Mouse (Mus musculus): ENCODE results near the gene Tssc4. TPM values are rescaled to one million over a fixed set of nuclear protein-coding genes. Genes with fewer than 3 reads are reported as not detected.

Tssc4 gene
- polyA plus RNA-seq, 1 experiment from 2014 or later: 100 TPM

DNA sequence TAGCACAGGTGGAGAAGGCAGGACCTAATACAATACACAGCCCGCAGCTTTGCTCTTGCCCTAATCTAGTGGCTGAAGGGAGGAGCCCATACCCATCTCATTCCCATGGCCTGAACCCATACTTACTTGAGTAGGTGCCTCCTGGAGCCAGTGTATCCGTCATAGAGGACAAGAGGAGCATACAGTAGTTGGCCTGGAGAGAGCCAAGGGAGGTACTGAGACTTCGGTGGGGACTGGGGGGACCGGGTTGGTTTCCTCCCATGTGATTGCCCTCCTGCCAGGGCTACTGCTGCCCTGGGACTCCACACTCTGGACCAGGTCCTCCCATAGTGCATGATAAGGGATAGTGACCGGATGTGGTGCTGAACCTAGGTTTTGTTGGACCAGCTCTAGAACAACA is 3.6 kb downstream of the Tssc4 start:
- Histone ChIP-seq H3K4me1 (replicated peaks; ENCODE audit: control insufficient read depth, insufficient read depth, low read length) (peaks cover 22% of the 10 kb centered on the region), H3K27ac (ENCODE audit: low read length) (no peak overlapping the region)
- no peak for ATAC-seq (ENCODE audit: low read depth)

GRCm38 (mm10) chr7:143073086-143073485 is 4.0 kb downstream of the Tssc4 start:
- Histone ChIP-seq H3K9me3 (ENCODE audit: control insufficient read depth, low read length) (no peaks in the 10 kb centered on the region), H3K4me2 (ENCODE audit: low read depth, low read length) (no peak overlapping the region), H3K36me3 (ENCODE audit: control insufficient read depth, insufficient read depth, low read length) (peaks cover 3% of the 10 kb centered on the region; the same call in 1 of the 2 replicates), H3K4me1 (replicated peaks; ENCODE audit: control insufficient read depth, insufficient read depth, low read length) (peaks cover 18% of the 10 kb centered on the region), H3K27me3 (ENCODE audit: control insufficient read depth, insufficient read depth, low read depth, low read length) (no peaks in the 10 kb centered on the region), H3K4me3 (ENCODE audit: low read length) (no peak overlapping the region), H3K9ac (ENCODE audit: low read length) (no peak overlapping the region), H3K27ac (ENCODE audit: low read length) (no peak overlapping the region)
- 47% methylated on average over 1 of the region's 1 CpGs for WGBS
- no peak for ATAC-seq (ENCODE audit: low read depth)

More for the DNA sequence above, 3.6 kb downstream of the Tssc4 start:
- Histone ChIP-seq H3K27me3 (ENCODE audit: control insufficient read depth, insufficient read depth, low read depth, low read length) (no peaks in the 10 kb centered on the region), H3K9ac (ENCODE audit: low read length) (no peak overlapping the region), H3K36me3 (ENCODE audit: control insufficient read depth, insufficient read depth, low read length) (peaks cover 8% of the 10 kb centered on the region; the same call in 1 of the 2 replicates), H3K9me3 (ENCODE audit: control insufficient read depth, low read length) (no peaks in the 10 kb centered on the region), H3K4me2 (ENCODE audit: low read depth, low read length) (no peak overlapping the region), H3K4me3 (ENCODE audit: low read length) (no peak overlapping the region)
- 91% methylated on average over 5 of the region's 5 CpGs for WGBS

DNA sequence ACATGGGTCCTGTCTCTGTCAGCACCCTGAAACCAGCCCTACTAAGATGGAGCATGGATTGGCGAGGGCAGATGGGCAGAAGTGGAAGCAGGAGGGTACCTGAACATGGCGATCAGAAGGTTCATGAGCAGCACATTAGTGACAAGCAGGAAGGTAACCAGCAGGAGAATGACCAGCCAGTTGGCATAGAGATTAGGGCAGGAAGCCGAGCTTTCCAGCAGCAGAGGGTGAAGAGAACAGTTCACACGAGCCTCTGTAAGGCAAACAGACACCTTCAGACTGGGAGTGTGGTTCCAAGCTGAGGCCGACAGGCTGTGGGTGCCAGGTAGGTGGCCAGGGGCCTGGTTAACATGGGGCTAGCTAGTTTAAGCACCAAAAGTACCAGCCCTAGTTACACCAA is 6.3 kb downstream of the Tssc4 start:
- no peak overlapping the region for H3K9ac ChIP-seq (ENCODE audit: low read length)
- no peak overlapping the region for H3K4me3 ChIP-seq (ENCODE audit: low read length)
- 62% methylated on average over 5 of the region's 5 CpGs for WGBS
- peaks cover 6% of the 10 kb centered on the region for H3K4me1 ChIP-seq (replicated peaks; ENCODE audit: control insufficient read depth, insufficient read depth, low read length)
- H3K4me2 ChIP-seq (ENCODE audit: low read depth, low read length): no peak overlapping the region
- H3K27ac ChIP-seq (ENCODE audit: low read length): no peak overlapping the region
- no peak for ATAC-seq (ENCODE audit: low read depth)
- no peaks in the 10 kb centered on the region for H3K9me3 ChIP-seq (ENCODE audit: control insufficient read depth, low read length)
- no peaks in the 10 kb centered on the region for H3K36me3 ChIP-seq (ENCODE audit: control insufficient read depth, insufficient read depth, low read length)
- no peaks in the 10 kb centered on the region for H3K27me3 ChIP-seq (ENCODE audit: control insufficient read depth, insufficient read depth, low read depth, low read length)

- Histone ChIP-seq H3K27ac (ENCODE audit: low read length) (no peak overlapping the region), H3K27me3 (ENCODE audit: control insufficient read depth, insufficient read depth, low read depth, low read length) (no peaks in the 10 kb centered on the region), H3K4me2 (ENCODE audit: low read depth, low read length) (no peak overlapping the region), H3K36me3 (ENCODE audit: control insufficient read depth, insufficient read depth, low read length) (no peaks in the 10 kb centered on the region), H3K9ac (ENCODE audit: low read length) (no peak overlapping the region), H3K9me3 (ENCODE audit: control insufficient read depth, low read length) (no peaks in the 10 kb centered on the region), H3K4me3 (ENCODE audit: low read length) (no peak overlapping the region), H3K4me1 (replicated peaks; ENCODE audit: control insufficient read depth, insufficient read depth, low read length) (no peaks in the 10 kb centered on the region)
- 83% methylated on average over 2 of the region's 2 CpGs for WGBS
- no peak for ATAC-seq (ENCODE audit: low read depth)
These were observed 8.3 kb downstream of the Tssc4 start for GRCm38 (mm10) chr7:143077351-143077750.

DNA sequence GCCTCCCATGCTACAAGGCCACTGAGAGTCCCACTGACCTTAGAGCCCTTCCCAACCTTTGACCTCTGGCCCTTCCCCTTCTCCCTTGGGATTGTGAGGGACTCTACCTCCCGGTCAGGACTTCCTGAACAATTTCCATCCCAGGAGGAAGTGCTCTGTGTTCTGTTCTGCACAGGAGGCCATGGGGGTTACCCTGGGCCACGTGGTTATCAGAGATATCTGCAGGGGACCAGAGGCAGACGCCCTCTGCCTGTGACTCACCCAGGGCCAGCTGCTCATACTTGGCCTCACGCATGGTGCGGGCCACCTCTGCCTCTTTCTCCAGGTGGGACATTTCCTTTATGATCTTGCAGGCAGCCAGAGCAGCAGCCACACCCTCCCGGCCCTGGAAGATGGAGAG is 13.0 kb downstream of the Tssc4 start:
- H3K27ac ChIP-seq (ENCODE audit: low read length): no peak overlapping the region
- no peak overlapping the region for H3K4me2 ChIP-seq (ENCODE audit: low read depth, low read length)
- 60% methylated on average over 6 of the region's 6 CpGs for WGBS
- H3K9ac ChIP-seq (ENCODE audit: low read length): no peak overlapping the region
- H3K4me3 ChIP-seq (ENCODE audit: low read length): no peak overlapping the region
- H3K9me3 ChIP-seq (ENCODE audit: control insufficient read depth, low read length): no peaks in the 10 kb centered on the region
- peaks cover 6% of the 10 kb centered on the region; the same call in 1 of the 2 replicates for H3K4me1 ChIP-seq (replicated peaks; ENCODE audit: control insufficient read depth, insufficient read depth, low read length)
- H3K36me3 ChIP-seq (ENCODE audit: control insufficient read depth, insufficient read depth, low read length): no peaks in the 10 kb centered on the region
- ATAC-seq (ENCODE audit: low read depth): no peak
- H3K27me3 ChIP-seq (ENCODE audit: control insufficient read depth, insufficient read depth, low read depth, low read length): no peaks in the 10 kb centered on the region

- Histone ChIP-seq H3K27ac (ENCODE audit: low read length) (no peak overlapping the region), H3K4me3 (ENCODE audit: low read length) (no peak overlapping the region), H3K27me3 (ENCODE audit: control insufficient read depth, insufficient read depth, low read depth, low read length) (no peaks in the 10 kb centered on the region), H3K4me2 (ENCODE audit: low read depth, low read length) (no peak overlapping the region), H3K4me1 (replicated peaks; ENCODE audit: control insufficient read depth, insufficient read depth, low read length) (peaks cover 6% of the 10 kb centered on the region; the same call in 1 of the 2 replicates), H3K9ac (ENCODE audit: low read length) (no peak overlapping the region), H3K36me3 (ENCODE audit: control insufficient read depth, insufficient read depth, low read length) (no peaks in the 10 kb centered on the region), H3K9me3 (ENCODE audit: control insufficient read depth, low read length) (no peaks in the 10 kb centered on the region)
- ATAC-seq (ENCODE audit: low read depth): no peak
- WGBS: 88% methylated on average over 2 of the region's 2 CpGs
These were observed 14.7 kb downstream of the Tssc4 start for GRCm38 (mm10) chr7:143083708-143084107.

DNA sequence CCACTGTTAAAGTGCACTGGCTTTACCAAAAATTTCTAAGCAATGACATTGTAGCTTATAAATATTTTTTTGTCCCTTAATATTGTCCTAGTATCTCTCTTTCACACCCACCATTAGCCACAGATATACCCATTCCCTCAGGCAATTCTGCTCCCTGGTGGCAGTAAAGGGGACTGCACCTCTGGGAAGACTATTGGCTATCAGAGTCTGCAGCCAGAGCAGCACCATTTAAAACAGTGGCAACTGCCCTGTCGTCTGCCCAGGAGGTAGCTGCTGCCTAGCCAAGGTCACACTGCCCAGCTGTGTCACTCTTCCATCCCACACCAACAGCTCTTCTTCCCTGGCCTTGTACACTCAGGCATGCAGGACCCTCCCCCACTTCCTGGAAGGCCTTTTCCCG is 17.3 kb downstream of the Tssc4 start:
- peak; percentile 53 for ATAC-seq (ENCODE audit: low read depth)
- Histone ChIP-seq H3K4me3 (ENCODE audit: low read length) (no peak overlapping the region), H3K4me1 (replicated peaks; ENCODE audit: control insufficient read depth, insufficient read depth, low read length) (peaks cover 6% of the 10 kb centered on the region; the same call in 1 of the 2 replicates), H3K9ac (ENCODE audit: low read length) (0 out of 2 replicates have a peak overlapping the region, but pooled peaks have one; percentile 19), H3K9me3 (ENCODE audit: control insufficient read depth, low read length) (no peaks in the 10 kb centered on the region), H3K27me3 (ENCODE audit: control insufficient read depth, insufficient read depth, low read depth, low read length) (no peaks in the 10 kb centered on the region), H3K27ac (ENCODE audit: low read length) (peak overlapping the region; percentile 54; the same call in 1 of the 2 replicates), H3K36me3 (ENCODE audit: control insufficient read depth, insufficient read depth, low read length) (no peaks in the 10 kb centered on the region), H3K4me2 (ENCODE audit: low read depth, low read length) (no peak overlapping the region; the same call in 1 of the 2 replicates)
- 61% methylated on average over 2 of the region's 2 CpGs for WGBS

GRCm38 (mm10) chr7:143087070-143087579 is 18.1 kb downstream of the Tssc4 start:
- Histone ChIP-seq H3K4me2 (ENCODE audit: low read depth, low read length) (no peak overlapping the region), H3K4me1 (replicated peaks; ENCODE audit: control insufficient read depth, insufficient read depth, low read length) (peaks cover 6% of the 10 kb centered on the region; the same call in 1 of the 2 replicates), H3K27ac (ENCODE audit: low read length) (peak overlapping the region; percentile 54; the same call in 1 of the 2 replicates), H3K9me3 (ENCODE audit: control insufficient read depth, low read length) (no peaks in the 10 kb centered on the region), H3K4me3 (ENCODE audit: low read length) (no peak overlapping the region), H3K36me3 (ENCODE audit: control insufficient read depth, insufficient read depth, low read length) (no peaks in the 10 kb centered on the region), H3K27me3 (ENCODE audit: control insufficient read depth, insufficient read depth, low read depth, low read length) (no peaks in the 10 kb centered on the region), H3K9ac (ENCODE audit: low read length) (0 out of 2 replicates have a peak overlapping the region, but pooled peaks have one; percentile 19)
- peak; percentile 78 for ATAC-seq (ENCODE audit: low read depth)
- WGBS: 35% methylated on average over 4 of the region's 4 CpGs

- no peak overlapping the region for H3K27ac ChIP-seq (ENCODE audit: low read length)
- ATAC-seq (ENCODE audit: low read depth): no peak
- WGBS: 58% methylated on average over 3 of the region's 3 CpGs
- no peaks in the 10 kb centered on the region for H3K9me3 ChIP-seq (ENCODE audit: control insufficient read depth, low read length)
- H3K4me3 ChIP-seq (ENCODE audit: low read length): no peak overlapping the region
- H3K4me2 ChIP-seq (ENCODE audit: low read depth, low read length): no peak overlapping the region
- H3K36me3 ChIP-seq (ENCODE audit: control insufficient read depth, insufficient read depth, low read length): no peaks in the 10 kb centered on the region
- no peaks in the 10 kb centered on the region for H3K4me1 ChIP-seq (replicated peaks; ENCODE audit: control insufficient read depth, insufficient read depth, low read length)
- no peak overlapping the region for H3K9ac ChIP-seq (ENCODE audit: low read length)
- no peaks in the 10 kb centered on the region for H3K27me3 ChIP-seq (ENCODE audit: control insufficient read depth, insufficient read depth, low read depth, low read length)
These were observed 24.8 kb downstream of the Tssc4 start for GRCm38 (mm10) chr7:143093847-143094246.

Data from lung, embryonic 16.5 days (tissue).